Mouse (Mus musculus): ENCODE measurements around the gene Thy1.

The Thy1 gene

GRCm38 (mm10) chr9:44042836-44043707 is at the start of gene Thy1:
TSS of gene Thy1 (plus strand) at chr9:44043384.
- peak; percentile 55 for DNase-seq (ENCODE audit: extremely low spot score, low spot score)

- DNase-seq (ENCODE audit: extremely low spot score, low spot score), result no peak
These were observed 45.5 kb upstream of the Thy1 start for GRCm38 (mm10) chr9:43997681-43998080.

GRCm38 (mm10) chr9:43998851-43999250 is 44.3 kb upstream of the Thy1 start:
- DNase-seq (ENCODE audit: extremely low spot score, low spot score), result no peak

GRCm38 (mm10) chr9:44004362-44004761 is 38.8 kb upstream of the Thy1 start:
- DNase-seq (ENCODE audit: extremely low spot score, low spot score), result no peak

GRCm38 (mm10) chr9:44005305-44005704 is 37.9 kb upstream of the Thy1 start:
- DNase-seq (ENCODE audit: extremely low spot score, low spot score), result no peak

GRCm38 (mm10) chr9:44007323-44007722 is 35.9 kb upstream of the Thy1 start:
- DNase-seq (ENCODE audit: extremely low spot score, low spot score), result no peak

- no peak for DNase-seq (ENCODE audit: extremely low spot score, low spot score)
These were observed 35.2 kb upstream of the Thy1 start for GRCm38 (mm10) chr9:44007991-44008390.

- DNase-seq (ENCODE audit: extremely low spot score, low spot score), result no peak
These were observed 32.3 kb upstream of the Thy1 start for GRCm38 (mm10) chr9:44010900-44011299.

- no peak for DNase-seq (ENCODE audit: extremely low spot score, low spot score)
These were observed 31.5 kb upstream of the Thy1 start for GRCm38 (mm10) chr9:44011668-44012067.

GRCm38 (mm10) chr9:44012164-44012563 is 31.0 kb upstream of the Thy1 start:
- DNase-seq (ENCODE audit: extremely low spot score, low spot score), result no peak

GRCm38 (mm10) chr9:44012761-44013301 is 30.4 kb upstream of the Thy1 start:
- DNase-seq (ENCODE audit: extremely low spot score, low spot score), result no peak

- DNase-seq (ENCODE audit: extremely low spot score, low spot score), result no peak
These were observed 29.4 kb upstream of the Thy1 start for GRCm38 (mm10) chr9:44013781-44014180.

- DNase-seq (ENCODE audit: extremely low spot score, low spot score), result no peak
These were observed 26.9 kb upstream of the Thy1 start for GRCm38 (mm10) chr9:44016304-44016703.

- DNase-seq (ENCODE audit: extremely low spot score, low spot score), result no peak
These were observed 25.3 kb upstream of the Thy1 start for GRCm38 (mm10) chr9:44017846-44018245.

GRCm38 (mm10) chr9:44020001-44020400 is 23.2 kb upstream of the Thy1 start:
- DNase-seq (ENCODE audit: extremely low spot score, low spot score), result no peak

- DNase-seq (ENCODE audit: extremely low spot score, low spot score), result no peak
These were observed 20.9 kb upstream of the Thy1 start for GRCm38 (mm10) chr9:44022100-44022847.

- DNase-seq (ENCODE audit: extremely low spot score, low spot score), result no peak
These were observed 19.1 kb upstream of the Thy1 start for GRCm38 (mm10) chr9:44024096-44024495.

- no peak for DNase-seq (ENCODE audit: extremely low spot score, low spot score)
These were observed 13.5 kb upstream of the Thy1 start for GRCm38 (mm10) chr9:44029580-44030236.

- DNase-seq (ENCODE audit: extremely low spot score, low spot score), result no peak
These were observed 12.5 kb upstream of the Thy1 start for GRCm38 (mm10) chr9:44030646-44031045.

GRCm38 (mm10) chr9:44031079-44031478 is 12.1 kb upstream of the Thy1 start:
- no peak for DNase-seq (ENCODE audit: extremely low spot score, low spot score)

- no peak for DNase-seq (ENCODE audit: extremely low spot score, low spot score)
These were observed 11.2 kb upstream of the Thy1 start for GRCm38 (mm10) chr9:44031946-44032345.

GRCm38 (mm10) chr9:44033317-44033716 is 9.9 kb upstream of the Thy1 start:
- no peak for DNase-seq (ENCODE audit: extremely low spot score, low spot score)

All from neural tube, embryonic 10.5 days (tissue).